Mouse (Mus musculus): Measurements from ENCODE around the gene S100pbp. TPM values are rescaled to one million over a fixed set of nuclear protein-coding genes. Genes with fewer than 3 reads are reported as not detected.

Gene S100pbp
- total RNA-seq, 2 experiments from 2014 or later, result 37.8 to 41.2 TPM

GRCm38 (mm10) chr4:129161581-129162255 is 27.8 kb downstream of the S100pbp start:
- intact Hi-C loops (cut with DNase I), result no loop called here
- no peak for DNase-seq (ENCODE audit: low spot score in 2 of 2)

- intact Hi-C loops (cut with DNase I), result no loop called here
- DNase-seq (ENCODE audit: low spot score in 2 of 2), result no peak
Observed at GRCm38 (mm10) chr4:129161076-129161475, 28.5 kb downstream of the S100pbp start.

DNA sequence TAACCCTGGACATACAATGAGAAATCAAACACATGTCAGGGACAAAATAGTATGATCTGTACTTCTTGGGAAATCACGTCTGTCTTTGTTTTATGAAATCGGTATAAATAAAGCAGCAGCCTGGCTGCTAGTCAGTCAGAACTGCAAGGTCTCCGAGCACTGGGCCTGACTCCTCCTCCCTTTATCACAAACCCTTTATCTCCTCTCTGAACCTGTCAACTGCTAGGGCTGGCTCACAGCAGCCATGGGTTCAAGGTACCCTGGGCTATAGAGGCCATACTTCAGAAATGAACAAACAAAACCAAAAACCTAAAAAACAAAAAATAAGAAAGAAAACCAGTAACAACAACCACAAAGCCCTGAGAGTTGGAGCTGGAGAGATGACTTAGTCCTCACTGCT is 31.0 kb downstream of the S100pbp start:
- intact Hi-C loops (cut with DNase I), result no loop called here
- DNase-seq (ENCODE audit: low spot score in 2 of 2), result no peak

GRCm38 (mm10) chr4:129157541-129157940 is 32.0 kb downstream of the S100pbp start:
- intact Hi-C loops (cut with DNase I), result no loop called here
- no peak for DNase-seq (ENCODE audit: low spot score in 2 of 2)

- DNase-seq (ENCODE audit: low spot score in 2 of 2), result no peak
- intact Hi-C loops (cut with DNase I), result no loop called here
Observed at GRCm38 (mm10) chr4:129151276-129151811, 38.2 kb downstream of the S100pbp start.

GRCm38 (mm10) chr4:129149321-129149720 is 40.2 kb downstream of the S100pbp start:
- no peak for DNase-seq (ENCODE audit: low spot score in 2 of 2)
- intact Hi-C loops (cut with DNase I), result no loop called here

DNA sequence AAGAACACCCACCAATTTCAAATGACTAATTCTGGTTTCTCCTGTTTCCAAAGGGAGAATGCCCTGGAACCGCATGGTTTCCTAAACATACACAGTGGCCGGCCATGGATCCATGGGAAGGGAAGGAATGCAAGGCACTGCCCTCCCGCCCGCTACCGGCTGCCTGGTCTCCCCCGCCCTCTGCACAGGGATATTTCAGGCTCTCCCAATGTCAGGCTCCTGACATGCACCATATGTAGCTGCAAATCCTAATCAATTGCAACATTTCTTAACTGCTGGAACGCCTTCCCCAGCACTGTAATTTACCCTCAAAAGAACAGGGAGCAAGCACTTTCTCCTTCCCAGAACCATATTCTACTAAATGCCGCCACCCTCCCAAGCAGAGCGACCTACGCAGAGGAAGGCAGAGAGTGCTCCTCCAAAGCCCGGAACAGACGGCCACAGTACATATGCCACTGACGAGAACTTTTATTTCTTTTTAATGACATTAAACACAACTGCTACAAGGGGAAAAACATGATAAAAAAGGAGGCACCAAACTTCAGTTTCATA is 41.9 kb downstream of the S100pbp start:
- intact Hi-C loops (cut with DNase I), result no loop called here
- DNase-seq (ENCODE audit: low spot score in 2 of 2), result no peak

DNA sequence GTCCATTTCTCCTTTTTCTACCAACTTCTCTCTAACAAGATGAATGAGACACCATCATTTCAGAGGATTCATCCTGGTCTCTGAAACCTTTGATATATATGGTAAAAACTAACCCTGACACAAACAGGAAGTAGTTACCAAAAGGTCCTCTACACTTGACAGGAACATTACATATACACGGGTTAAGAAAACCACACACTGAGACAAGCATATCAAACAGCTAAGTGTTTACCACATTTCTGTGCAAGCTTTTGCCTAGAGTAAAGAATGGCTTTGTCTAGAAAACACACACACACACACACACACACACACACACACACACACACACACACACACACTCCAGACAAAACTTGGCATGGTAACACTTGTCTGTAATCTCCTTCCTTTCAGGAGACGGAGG is 43.1 kb downstream of the S100pbp start:
- intact Hi-C loops (cut with DNase I), result no loop called here

DNA sequence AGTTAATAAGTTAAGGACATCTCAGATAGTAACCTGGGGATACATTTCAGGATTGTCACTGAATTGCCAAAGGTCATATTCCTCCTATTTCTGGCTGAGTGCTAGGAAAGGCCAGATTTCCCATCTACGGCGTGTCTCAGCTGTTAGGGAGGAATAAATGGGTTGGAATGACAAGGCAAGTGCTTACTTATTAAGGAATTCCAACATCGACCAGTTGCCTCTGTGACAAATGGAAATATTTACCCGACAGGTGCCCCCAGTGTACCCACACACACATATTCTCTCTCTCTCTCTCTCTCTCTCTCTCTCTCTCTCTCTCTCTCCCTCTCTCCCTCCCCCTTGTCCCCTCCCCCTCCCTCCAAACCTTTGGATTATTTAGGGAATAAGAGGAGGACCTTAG is 43.6 kb downstream of the S100pbp start:
- no peak for DNase-seq (ENCODE audit: low spot score in 2 of 2)
- intact Hi-C loops (cut with DNase I), result loop anchor here (2.0 kb wide), 1 partner anchor 23 kb away; the partner anchor contains the start of gene Hpca

More for the DNA sequence above, 43.1 kb downstream of the S100pbp start:
- DNase-seq (ENCODE audit: low spot score in 2 of 2), result no peak

GRCm38 (mm10) chr4:129145411-129145810 is 44.1 kb downstream of the S100pbp start:
- intact Hi-C loops (cut with DNase I), result loop anchor here (2.0 kb wide), 1 partner anchor 23 kb away; the partner anchor contains the start of gene Hpca
- no peak for DNase-seq (ENCODE audit: low spot score in 2 of 2)

GRCm38 (mm10) chr4:129144401-129145367 is 44.8 kb downstream of the S100pbp start:
- intact Hi-C loops (cut with DNase I), result loop anchor here (2.0 kb wide), 1 partner anchor 22 kb away; the partner anchor contains the start of gene Hpca
- peak; percentile 85 to 98 for DNase-seq (ENCODE audit: low spot score in 2 of 2)

DNA sequence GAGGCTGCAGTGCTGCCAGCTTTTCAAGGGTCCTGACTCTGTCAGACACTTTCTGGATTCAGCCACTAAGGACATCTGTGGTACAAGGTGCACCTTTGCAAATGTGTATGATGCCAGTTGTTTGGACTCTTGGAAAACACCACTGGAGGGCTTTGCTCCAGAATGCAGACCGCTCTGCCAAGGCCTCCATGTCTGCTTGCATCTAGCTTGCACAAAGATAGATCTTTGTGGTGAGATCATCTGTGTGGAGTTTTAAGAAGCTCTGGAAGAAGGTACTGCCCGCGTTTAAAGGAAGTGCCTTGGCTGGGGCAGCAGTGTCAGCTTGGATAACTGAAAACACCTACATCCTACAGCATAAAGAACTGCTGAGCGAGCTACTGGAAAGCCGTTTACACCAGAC is 46.0 kb downstream of the S100pbp start:
- DNase-seq (ENCODE audit: low spot score in 2 of 2), result peak in 1 of 2 experiments; percentile 62
- intact Hi-C loops (cut with DNase I), result no loop called here

DNA sequence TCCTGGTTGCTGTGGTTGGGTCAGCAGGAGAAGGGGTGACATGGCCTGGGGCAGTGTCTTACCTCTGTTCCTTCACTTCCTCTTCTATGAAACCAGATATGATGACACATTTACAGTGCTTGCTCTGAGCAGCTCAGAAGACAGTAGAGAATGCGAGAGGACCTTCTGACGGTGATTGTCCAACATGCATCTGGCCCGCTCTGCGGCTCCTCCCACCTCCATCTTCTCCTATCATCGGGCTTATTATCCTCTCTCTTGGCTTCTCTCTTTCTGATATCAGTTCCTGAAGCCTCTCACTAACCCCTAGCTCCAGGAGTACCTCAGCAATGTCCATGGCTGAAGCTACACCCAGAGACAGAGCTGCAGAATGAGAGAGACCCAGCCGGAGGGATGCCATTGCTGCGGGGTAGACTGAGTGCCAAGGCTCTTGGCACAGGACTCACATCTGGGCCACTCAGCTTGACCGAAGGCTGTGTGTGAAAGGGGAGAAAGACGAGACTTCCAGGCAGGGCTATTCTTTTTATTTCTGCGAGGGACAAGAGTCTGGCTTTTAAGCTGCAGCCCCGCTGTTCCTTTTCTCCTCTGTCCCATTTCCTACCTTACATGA is 47.0 kb downstream of the S100pbp start:
- DNase-seq (ENCODE audit: low spot score in 2 of 2), result no peak
- intact Hi-C loops (cut with DNase I), result no loop called here

DNA sequence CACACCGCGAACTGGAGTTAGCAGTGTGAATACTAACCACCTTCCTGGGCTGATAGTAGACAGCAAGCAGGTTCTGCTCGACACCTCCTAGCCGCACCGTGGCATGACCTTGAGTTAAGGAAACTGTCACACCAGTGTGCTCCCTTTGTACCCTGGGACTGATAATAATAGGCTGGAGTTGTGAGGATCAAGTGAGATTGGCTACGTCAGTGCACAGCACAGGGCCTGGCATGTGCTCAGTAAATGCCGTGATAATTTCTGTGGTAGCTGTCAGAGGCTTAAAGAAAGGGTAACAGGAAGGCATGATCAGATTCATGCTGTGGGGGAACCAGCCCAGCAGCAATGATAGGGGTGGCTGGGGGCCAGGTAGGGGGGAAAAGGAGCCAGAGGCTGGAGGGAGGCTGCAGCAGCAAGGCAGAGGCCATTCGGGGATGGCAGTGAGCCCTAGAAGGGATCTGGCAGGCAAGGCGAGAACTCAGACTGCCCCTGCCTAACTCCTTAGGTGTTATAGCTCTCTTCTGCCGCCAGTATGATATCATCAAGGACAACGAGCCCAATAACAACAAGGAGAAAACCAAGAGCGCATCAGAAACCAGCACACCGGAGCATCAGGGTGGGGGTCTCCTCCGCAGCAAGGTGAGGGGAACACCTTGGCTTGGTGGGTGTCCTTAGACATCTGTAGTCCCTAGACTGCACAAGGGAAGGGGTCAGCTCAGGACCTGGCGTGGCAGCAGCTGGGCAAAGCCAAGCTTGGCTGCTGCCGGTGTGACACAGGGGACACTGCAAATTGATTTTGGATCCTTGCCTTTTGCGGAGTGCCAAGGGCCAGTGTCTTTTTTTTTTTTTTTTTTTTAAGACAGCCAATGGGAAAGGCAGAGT is 47.7 kb downstream of the S100pbp start:
- no peak for DNase-seq (ENCODE audit: low spot score in 2 of 2)
- intact Hi-C loops (cut with DNase I), result no loop called here

DNA sequence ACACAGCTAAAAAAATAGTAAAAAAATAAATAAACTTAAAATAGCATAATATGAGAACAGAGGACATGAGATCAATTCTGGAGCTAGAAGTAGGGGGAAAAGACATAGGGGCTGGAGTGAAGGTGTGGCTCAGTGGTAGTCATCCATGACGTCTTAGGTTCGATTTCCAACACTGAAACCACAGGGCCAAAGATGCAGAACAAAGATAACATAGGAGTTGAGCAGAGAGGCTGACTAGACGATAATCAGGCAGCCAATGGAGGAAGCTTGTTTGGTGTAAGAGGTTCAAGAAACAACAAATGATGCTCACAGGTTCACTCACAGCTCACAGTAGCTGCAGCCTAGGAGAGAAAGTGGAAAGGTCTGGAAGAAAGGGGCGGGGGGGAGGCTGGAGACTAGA is 48.7 kb downstream of the S100pbp start:
- intact Hi-C loops (cut with DNase I), result no loop called here
- DNase-seq (ENCODE audit: low spot score in 2 of 2), result no peak

DNA sequence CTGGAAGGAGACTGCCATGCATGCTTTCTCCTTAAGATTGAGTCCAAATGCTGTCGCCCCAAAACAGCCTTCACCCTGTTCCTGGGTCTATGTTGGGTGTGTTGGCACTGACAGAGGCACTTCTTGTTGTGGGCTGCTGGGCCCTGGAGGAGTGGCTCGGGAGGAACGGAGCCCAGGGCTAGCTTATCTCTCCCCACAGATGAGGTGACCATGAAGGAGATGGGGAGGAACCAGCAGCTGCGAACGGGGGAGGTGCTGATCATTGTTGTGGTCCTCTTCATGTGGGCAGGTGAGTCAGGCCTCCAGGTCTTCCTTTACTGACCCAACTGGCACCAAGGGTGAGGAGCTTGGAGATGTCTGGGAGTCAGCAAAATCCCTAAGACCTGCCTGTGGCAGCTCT is 49.9 kb downstream of the S100pbp start:
- intact Hi-C loops (cut with DNase I), result loop anchor here (10.0 kb wide), 2 partner anchors 135 to 315 kb away; no protein-coding TSS in a partner anchor
- no peak for DNase-seq (ENCODE audit: low spot score in 2 of 2)

DNA sequence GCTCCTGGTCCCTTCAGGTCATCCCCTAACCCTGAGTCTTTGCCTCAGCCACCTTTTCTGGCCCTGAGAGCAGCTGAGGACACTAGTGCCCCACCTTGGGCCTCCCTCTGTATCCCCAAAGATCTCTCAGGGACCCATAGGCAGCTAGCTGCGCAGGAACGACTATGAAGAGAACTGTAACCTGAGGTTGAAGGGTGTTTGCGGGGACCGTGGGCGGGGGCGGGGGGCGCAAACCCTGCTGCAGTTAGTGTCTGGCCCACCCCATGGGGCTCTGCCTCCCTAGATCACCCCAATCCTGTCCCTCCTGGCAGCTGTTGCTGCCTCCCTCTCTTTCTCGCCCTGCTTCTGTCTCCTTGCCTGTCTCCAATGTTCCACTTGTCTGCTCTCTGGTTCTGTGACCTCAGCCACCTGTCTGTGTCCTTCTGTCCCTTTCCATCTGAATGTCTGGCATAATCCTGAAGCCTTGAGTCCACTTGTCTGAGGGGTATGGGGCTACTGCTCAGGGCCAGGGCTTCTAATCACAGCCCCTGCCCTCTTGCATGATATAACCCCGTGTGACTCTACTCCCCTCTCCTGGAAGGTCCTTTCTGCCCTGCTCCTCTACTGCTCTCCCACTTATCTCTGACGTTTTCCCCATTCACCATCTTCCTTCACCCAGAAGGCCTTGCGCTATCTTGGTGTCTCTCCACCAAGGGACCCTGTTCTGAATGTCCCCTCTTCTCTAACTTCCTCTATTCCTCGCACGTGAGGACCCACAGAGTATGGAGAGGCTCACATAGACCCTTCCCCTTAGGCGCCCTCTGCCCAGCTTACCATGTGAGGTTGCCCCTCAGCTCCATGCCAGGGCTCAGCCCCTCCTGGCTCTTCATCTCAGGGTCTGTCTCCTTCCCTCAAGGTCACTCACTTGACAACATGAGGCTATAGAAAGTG is 51.9 kb downstream of the S100pbp start:
- DNase-seq (ENCODE audit: low spot score in 2 of 2), result no peak
- intact Hi-C loops (cut with DNase I), result loop anchor here (10.0 kb wide), 2 partner anchors 137 to 317 kb away; no protein-coding TSS in a partner anchor

Measured in left cerebral cortex, postnatal 25 days (tissue).